Mouse (Mus musculus) intestine, postnatal 0 days (tissue): Measurements from ENCODE around the gene Hamp2. TPM values are rescaled to one million over a fixed set of nuclear protein-coding genes. Genes with fewer than 3 reads are reported as not detected.

ENCODE experiments used
- ATAC-seq: fragments of 200-750 bp; cut with Nextera tagmentation; 2 replicates; pipeline ENCODE4 v1.8.0; 2017; ENCODE audit warnings: mild to moderate bottlenecking, moderate TSS enrichment, moderate library complexity
- H3K27ac ChIP-seq: fragments of 300-500 bp; sonication (generic); 2 replicates; pipeline ENCODE4 v1.5.1; 2014; ENCODE audit warnings: mild to moderate bottlenecking, low read depth, low read length, moderate library complexity
- H3K27me3 ChIP-seq: fragments of 300-500 bp; sonication (generic); replicated peaks from 2 replicates; pipeline ENCODE4 v1.6.1; 2014; ENCODE audit warnings: low read length, mixed read lengths; ENCODE audit not compliant: control insufficient read depth, insufficient read depth
- H3K36me3 ChIP-seq: fragments of 300-500 bp; sonication (generic); 2 replicates; pipeline ENCODE4 v1.6.1; 2014; ENCODE audit warnings: mild to moderate bottlenecking, moderate library complexity; ENCODE audit not compliant: control insufficient read depth, insufficient read depth
- H3K4me1 ChIP-seq: fragments of 300-500 bp; sonication (generic); replicated peaks from 2 replicates; pipeline ENCODE4 v1.6.1; 2014; ENCODE audit warnings: antibody characterized with exemption, low read length, mixed read lengths; ENCODE audit not compliant: control insufficient read depth, insufficient read depth
- H3K4me2 ChIP-seq: fragments of 300-500 bp; sonication (generic); replicated peaks from 2 replicates; pipeline ENCODE4 v1.6.1; 2014; ENCODE audit warnings: low read depth, mild to moderate bottlenecking, moderate library complexity
- H3K4me3 ChIP-seq: fragments of 300-500 bp; sonication (generic); 2 replicates; pipeline ENCODE4 v1.5.1; 2014; ENCODE audit warnings: low read depth, low read length
- H3K9ac ChIP-seq: fragments of 300-500 bp; sonication (generic); 2 replicates; pipeline ENCODE4 v1.6.1; 2014; ENCODE audit warnings: mild to moderate bottlenecking, low read depth, low read length
- H3K9me3 ChIP-seq: fragments of 300-500 bp; sonication (generic); 2 replicates; pipeline ENCODE4 v1.6.1; 2016; ENCODE audit warnings: mixed run types; ENCODE audit not compliant: control insufficient read depth
- CTCF ChIP-seq: sonication (generic); IDR thresholded peaks from 2 replicates; pipeline ENCODE4 v1.5.1; 2016; ENCODE audit warnings: low read depth, mild to moderate bottlenecking, control low read depth, antibody characterized with exemption, moderate library complexity
- WGBS: fragments of 180-500 bp; shearing (Covaris S2); extraction: QIAGEN DNeasy Blood & Tissue Kit; methylation state at CpG from one replicate; pipeline ENCODE4 v1.1.7; 2014; 5-methylcytosine and 5-hydroxymethylcytosine counted together
- polyA plus RNA-seq: library from polyadenylated mRNA; unstranded; fragments of >200 nt; fragmentation: Nextera tagmentation; extraction: Ambion mirVana; gene quantifications from 2 replicates; pipeline ENCODE4 v1.2.1, GENCODE M21; 2015

Gene Hamp2
- polyA plus RNA-seq, 1 experiment from 2014 or later = not detected

GRCm38 (mm10) chr7:30958866-30959487, 34.5 kb upstream of the Hamp2 start:
- no peak for TF ChIP-seq CTCF
- no peak for ATAC-seq
- Histone ChIP-seq H3K4me2 (no peak overlapping the region), H3K9me3 (no peaks in the 10 kb centered on the region), H3K36me3 (peaks cover 39% of the 10 kb centered on the region), H3K27me3 (no peaks in the 10 kb centered on the region), H3K9ac (no peak overlapping the region), H3K4me1 (peaks cover 4% of the 10 kb centered on the region; the same call in 1 of the 2 replicates), H3K4me3 (no peak overlapping the region), H3K27ac (no peak overlapping the region)
- 93% methylated on average over 9 of the region's 9 CpGs for WGBS

- Histone ChIP-seq H3K4me1 (peaks cover 4% of the 10 kb centered on the region; the same call in 1 of the 2 replicates), H3K36me3 (peaks cover 46% of the 10 kb centered on the region), H3K27ac (0 out of 2 replicates have a peak overlapping the region, but pooled peaks have one; percentile 7), H3K4me3 (peak overlapping the region; percentile 92), H3K27me3 (no peaks in the 10 kb centered on the region), H3K9ac (peak overlapping the region; percentile 100), H3K9me3 (no peaks in the 10 kb centered on the region), H3K4me2 (peak overlapping the region; percentile 92)
- 64% methylated on average over 28 of the region's 28 CpGs for WGBS
- ATAC-seq = no peak
- TF ChIP-seq CTCF = no peak
These were observed 33.8 kb upstream of the Hamp2 start for GRCm38 (mm10) chr7:30958109-30958865.

GRCm38 (mm10) chr7:30957367-30957783, 32.9 kb upstream of the Hamp2 start:
- WGBS = 0% methylated on average over 37 of the region's 43 CpGs
- peak; percentile 80 for ATAC-seq
- Histone ChIP-seq H3K4me1 (peaks cover 4% of the 10 kb centered on the region; the same call in 1 of the 2 replicates), H3K9me3 (no peaks in the 10 kb centered on the region), H3K27ac (peak overlapping the region; percentile 99), H3K4me2 (peak overlapping the region; percentile 92), H3K27me3 (no peaks in the 10 kb centered on the region), H3K4me3 (peak overlapping the region; percentile 92), H3K9ac (peak overlapping the region; percentile 100), H3K36me3 (peaks cover 55% of the 10 kb centered on the region)
- TF ChIP-seq CTCF = no peak

- H3K4me1 ChIP-seq = peaks cover 4% of the 10 kb centered on the region; the same call in 1 of the 2 replicates
- peaks cover 54% of the 10 kb centered on the region for H3K36me3 ChIP-seq
- peak within 1 kb of the TSS; percentile 92 for H3K4me2 ChIP-seq
These were observed 32.4 kb upstream of the Hamp2 start, which contains the start of gene Usf2 for GRCm38 (mm10) chr7:30956756-30957366. Gene Usf2 (minus strand): TSS chr7:30956803.

GRCm38 (mm10) chr7:30956357-30956751, 31.9 kb upstream of the Hamp2 start:
- ATAC-seq = peak; percentile 45
- TF ChIP-seq CTCF = no peak
- Histone ChIP-seq H3K4me1 (peaks cover 4% of the 10 kb centered on the region; the same call in 1 of the 2 replicates), H3K9ac (peak overlapping the region; percentile 100), H3K36me3 (peaks cover 55% of the 10 kb centered on the region), H3K4me3 (peak overlapping the region; percentile 92), H3K27me3 (no peaks in the 10 kb centered on the region), H3K27ac (peak overlapping the region; percentile 99), H3K4me2 (peak overlapping the region; percentile 92), H3K9me3 (no peaks in the 10 kb centered on the region)
- WGBS = 2% methylated on average over 30 of the region's 49 CpGs

More at GRCm38 (mm10) chr7:30956756-30957366, 32.4 kb upstream of the Hamp2 start, which contains the start of gene Usf2:
- Histone ChIP-seq H3K27me3 (no peaks in the 10 kb centered on the region), H3K9me3 (no peaks in the 10 kb centered on the region), H3K4me3 (peak within 1 kb of the TSS; percentile 92), H3K9ac (peak within 1 kb of the TSS; percentile 100), H3K27ac (peak within 1 kb of the TSS; percentile 99)
- WGBS = under 1% methylated on average over 39 of the region's 82 CpGs
- ATAC-seq = peak; percentile 59
- no peak for TF ChIP-seq CTCF
